Mouse (Mus musculus) left cerebral cortex, postnatal 4 days (tissue): Measurements from ENCODE around the gene Pgr. TPM values are rescaled to one million over a fixed set of nuclear protein-coding genes. Genes with fewer than 3 reads are reported as not detected.

ENCODE experiments used
- total RNA-seq, 2 experiments: library from RNA; stranded (reverse); gene quantifications; 2 replicates each; pipeline ENCODE4 v1.2.3; 2021

Pgr gene
- total RNA-seq, 2 experiments from 2014 or later = 6.2 to 6.3 TPM

Other genes with a start within 250 kb of the Pgr start
- 1 to 10 TPM; 2.1 to 2.6 TPM for gene Gm16485, start 72.0 kb downstream of the Pgr start, total RNA-seq